Mouse (Mus musculus) heart, postnatal 36 days (tissue): ENCODE results near the gene Tesk1. TPM values are rescaled to one million over a fixed set of nuclear protein-coding genes. Genes with fewer than 3 reads are reported as not detected.

Source experiments
- DNase-seq, 2 experiments: peaks; one replicate each; pipeline ENCODE4 v3.0.0; 2021 to 2022
- intact Hi-C: fragments of 180-260 bp; cut with DNase I; formaldehyde crosslinking; loops from one replicate; pipeline ENCODE4 v1.15.1; 2025
- total RNA-seq, 2 experiments: library from RNA; stranded (reverse); gene quantifications; 2 replicates each; pipeline ENCODE4 v1.2.3; 2021

Tesk1 gene
- total RNA-seq, 2 experiments from 2014 or later: 32.8 to 33.4 TPM

GRCm38 (mm10) chr4:43443511-43443910, 1.8 kb downstream of the Tesk1 start:
- intact Hi-C loops: loop anchor here (2.0 to 5.0 kb wide), 4 partner anchors 35 to 267 kb away; partner anchors contain the start of genes Creb3, Olfr71 and Tln1
- DNase-seq: no peak

GRCm38 (mm10) chr4:43447251-43447650, 5.5 kb downstream of the Tesk1 start:
- intact Hi-C loops: no loop called here
- DNase-seq: no peak

GRCm38 (mm10) chr4:43448554-43448953, 6.8 kb downstream of the Tesk1 start:
- intact Hi-C loops: no loop called here
- peak in 1 of 2 experiments; percentile 34 for DNase-seq

GRCm38 (mm10) chr4:43452315-43452714, 10.6 kb downstream of the Tesk1 start:
- intact Hi-C loops: no loop called here
- DNase-seq: no peak

- DNase-seq: no peak
- intact Hi-C loops: no loop called here
These were observed 11.7 kb downstream of the Tesk1 start for GRCm38 (mm10) chr4:43453413-43453812.

- intact Hi-C loops: no loop called here
- no peak for DNase-seq
These were observed 12.5 kb downstream of the Tesk1 start, which contains the start of gene Cd72 for GRCm38 (mm10) chr4:43454041-43454836. Gene Cd72, minus strand, starts transcription at chr4:43454628.

GRCm38 (mm10) chr4:43456470-43456869, 14.7 kb downstream of the Tesk1 start:
- intact Hi-C loops: no loop called here

GRCm38 (mm10) chr4:43457124-43457523, 15.4 kb downstream of the Tesk1 start:
- no peak for DNase-seq
- intact Hi-C loops: no loop called here

More at GRCm38 (mm10) chr4:43456470-43456869, 14.7 kb downstream of the Tesk1 start:
- DNase-seq: no peak

- intact Hi-C loops: no loop called here
- DNase-seq: no peak
These were observed 21.4 kb downstream of the Tesk1 start for GRCm38 (mm10) chr4:43463102-43463501.

- intact Hi-C loops: no loop called here
- no peak for DNase-seq
These were observed 24.2 kb downstream of the Tesk1 start for GRCm38 (mm10) chr4:43465935-43466334.

- DNase-seq: no peak
- intact Hi-C loops: no loop called here
These were observed 25.1 kb downstream of the Tesk1 start for GRCm38 (mm10) chr4:43466872-43467271.

- intact Hi-C loops: no loop called here
- DNase-seq: no peak
These were observed 28.6 kb downstream of the Tesk1 start for GRCm38 (mm10) chr4:43470301-43470700.

GRCm38 (mm10) chr4:43473636-43474035, 31.9 kb downstream of the Tesk1 start:
- DNase-seq: no peak
- intact Hi-C loops: no loop called here

GRCm38 (mm10) chr4:43476604-43477003, 34.9 kb downstream of the Tesk1 start:
- intact Hi-C loops: loop anchor here (5.0 kb wide), 1 partner anchor 209 kb away; the partner anchor contains the start of gene Atp8b5
- DNase-seq: no peak

GRCm38 (mm10) chr4:43477857-43478533, 36.3 kb downstream of the Tesk1 start:
- intact Hi-C loops: loop anchor here (2.0 to 5.0 kb wide), 2 partner anchors 35 to 211 kb away; partner anchors contain the start of gene Atp8b5
- DNase-seq: peak; percentile 86

GRCm38 (mm10) chr4:43478534-43478858, 36.8 kb downstream of the Tesk1 start:
- intact Hi-C loops: loop anchor here (2.0 to 5.0 kb wide), 2 partner anchors 36 to 211 kb away; partner anchors contain the start of gene Atp8b5

GRCm38 (mm10) chr4:43478906-43479832, 37.4 kb downstream of the Tesk1 start:
- intact Hi-C loops: loop anchor here (2.0 to 5.0 kb wide), 2 partner anchors 36 to 212 kb away; partner anchors contain the start of gene Atp8b5

More at GRCm38 (mm10) chr4:43478534-43478858, 36.8 kb downstream of the Tesk1 start:
- DNase-seq: no peak

GRCm38 (mm10) chr4:43480985-43481384, 39.2 kb downstream of the Tesk1 start:
- no peak for DNase-seq
- intact Hi-C loops: no loop called here

More at GRCm38 (mm10) chr4:43478906-43479832, 37.4 kb downstream of the Tesk1 start:
- peak; percentile 68 to 82 for DNase-seq

GRCm38 (mm10) chr4:43481894-43482456, 40.2 kb downstream of the Tesk1 start:
- DNase-seq: no peak
- intact Hi-C loops: no loop called here

GRCm38 (mm10) chr4:43482591-43482990, 40.9 kb downstream of the Tesk1 start:
- intact Hi-C loops: no loop called here
- no peak for DNase-seq
